Mouse (Mus musculus) cerebellum, adult 9-11 months (tissue): ENCODE results near the gene Muc3.
"Not testable (repeated sequence)": the region's sequence is repeated elsewhere in the genome, so short reads cannot be mapped to it uniquely, and the experiment has no call there.

ENCODE experiments used
- DNase-seq: peaks from one replicate; pipeline ENCODE4 v3.0.0; 2022

Muc3 gene

DNA sequence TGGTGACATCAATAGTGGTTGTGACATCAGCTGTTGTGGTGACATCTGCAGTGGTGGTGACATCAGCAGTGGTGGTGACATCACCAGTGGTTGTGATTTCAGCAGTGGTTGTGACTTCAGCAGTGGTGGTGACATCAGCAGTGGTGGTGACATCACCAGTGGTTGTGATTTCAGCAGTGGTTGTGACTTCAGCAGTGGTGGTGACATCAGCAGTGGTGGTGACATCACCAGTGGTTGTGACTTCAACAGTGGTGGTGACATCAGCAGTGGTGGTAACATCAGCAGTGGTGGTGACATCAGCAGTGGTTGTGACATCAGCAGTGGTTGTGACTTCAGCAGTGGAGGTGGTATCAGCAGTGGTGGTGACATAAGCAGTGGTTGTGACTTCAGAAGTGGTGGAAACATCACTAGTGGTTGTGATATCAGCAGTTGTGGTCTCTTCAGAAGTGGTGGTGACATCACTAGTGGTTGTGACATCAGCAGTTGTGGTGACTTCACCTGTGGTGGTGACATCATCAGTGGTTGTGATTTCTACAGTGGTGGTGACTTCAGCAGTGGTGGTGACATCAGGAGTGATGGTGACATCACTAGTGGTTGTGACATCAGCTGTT is at the start of gene Muc3:
Gene Muc3, minus strand, starts transcription at position 51 of the 611 bp plus-strand sequence.
- DNase-seq = not testable (repeated sequence)

DNA sequence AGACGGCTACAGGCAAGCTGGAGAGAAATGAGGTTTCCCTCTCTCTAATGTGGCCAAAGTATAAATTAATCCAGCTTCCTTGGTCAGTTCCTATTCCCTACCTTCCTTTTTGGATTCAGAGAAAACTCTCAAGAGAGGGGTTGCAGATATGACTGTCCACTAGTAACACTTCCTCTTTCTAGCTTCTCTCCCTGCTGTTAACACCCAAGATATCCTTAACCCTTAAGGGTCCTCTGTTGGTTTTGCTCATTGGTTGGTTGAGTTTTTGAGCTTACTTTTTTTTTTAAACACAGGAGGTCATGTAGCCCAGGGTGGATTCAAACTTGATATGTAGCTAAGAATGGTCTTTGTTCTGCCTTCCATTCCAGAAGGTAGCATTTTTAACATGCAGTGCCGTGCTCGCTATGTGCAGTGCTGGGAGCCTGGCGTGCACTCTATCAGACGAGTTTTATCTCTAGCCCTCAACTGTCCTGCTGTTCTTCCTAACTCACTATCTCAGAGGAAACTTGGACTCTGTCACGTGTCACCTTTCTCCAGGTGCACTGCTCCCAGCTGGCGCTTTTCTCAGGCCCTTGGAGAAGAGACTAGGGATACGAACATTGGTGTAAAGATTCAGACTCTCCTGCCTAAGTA is 45.5 kb upstream of the Muc3 start:
- no peak for DNase-seq

- no peak for DNase-seq
These were observed 44.3 kb upstream of the Muc3 start for GRCm38 (mm10) chr5:137193279-137193952.

- DNase-seq = no peak
These were observed 40.2 kb upstream of the Muc3 start for GRCm38 (mm10) chr5:137189326-137189725.

- no peak for DNase-seq
These were observed 36.2 kb upstream of the Muc3 start for GRCm38 (mm10) chr5:137185362-137185761.

DNA sequence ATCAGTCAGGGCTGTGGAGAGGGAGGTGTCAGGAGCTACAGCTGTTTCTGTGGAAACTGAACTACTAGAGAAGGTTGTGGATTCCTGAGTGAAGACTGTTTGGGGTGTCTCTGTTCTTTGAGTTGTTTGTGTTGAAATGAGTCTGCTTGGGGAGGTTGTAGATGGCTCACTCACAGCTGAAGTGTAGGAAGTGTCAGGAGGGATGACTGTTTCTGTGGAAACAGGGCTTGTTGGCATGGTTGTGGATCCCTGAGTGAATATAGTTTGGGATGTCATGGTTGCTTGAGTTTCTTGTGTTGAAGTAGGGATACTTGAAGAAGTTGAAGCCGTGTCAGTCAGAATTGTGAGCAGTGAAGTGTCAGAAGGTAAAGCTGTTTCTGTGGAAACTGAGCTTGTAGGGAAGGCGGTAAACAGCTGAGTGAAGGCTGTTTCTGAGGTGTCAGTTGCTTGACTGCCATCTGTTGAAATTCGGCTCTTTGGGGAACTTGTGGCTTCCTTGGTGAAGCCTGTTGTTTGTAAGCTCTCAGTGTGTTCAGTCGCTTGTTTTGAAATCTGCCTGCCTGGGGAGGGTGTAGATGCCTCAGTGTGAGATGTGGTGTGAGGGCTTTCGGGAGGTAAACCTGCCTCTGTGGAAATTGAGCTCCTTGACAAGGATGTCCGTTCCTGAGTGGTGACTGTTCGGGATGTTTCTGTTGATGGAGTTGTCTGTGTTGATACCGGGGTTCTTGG is 30.7 kb upstream of the Muc3 start:
- DNase-seq = no peak

- no peak for DNase-seq
These were observed 24.8 kb upstream of the Muc3 start for GRCm38 (mm10) chr5:137173967-137174366.

DNA sequence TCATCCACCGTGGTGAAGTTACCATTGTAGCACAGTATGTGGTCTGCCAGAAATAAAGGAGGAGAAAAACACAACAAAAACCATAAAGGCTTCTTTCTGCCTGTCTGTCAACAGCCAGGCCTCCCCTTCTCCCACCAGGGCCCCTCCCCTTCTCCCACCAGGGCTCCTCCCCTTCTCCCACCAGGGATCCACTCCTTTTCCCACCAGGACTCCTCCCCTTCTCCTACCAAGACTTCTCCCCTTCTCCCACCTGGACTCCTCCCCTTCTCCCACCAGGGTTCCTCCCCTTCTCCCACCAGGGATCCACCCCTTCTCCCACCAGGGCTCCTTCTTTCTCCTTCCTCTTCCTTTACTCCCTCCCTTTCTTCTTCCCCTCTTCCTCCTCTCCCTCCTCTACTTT is 23.5 kb upstream of the Muc3 start:
- no peak for DNase-seq

- no peak for DNase-seq
These were observed 22.4 kb upstream of the Muc3 start for GRCm38 (mm10) chr5:137171478-137171877.

- no peak for DNase-seq
These were observed 21.8 kb upstream of the Muc3 start for GRCm38 (mm10) chr5:137170836-137171380.

GRCm38 (mm10) chr5:137167539-137167938 is 18.4 kb upstream of the Muc3 start:
- no peak for DNase-seq

DNA sequence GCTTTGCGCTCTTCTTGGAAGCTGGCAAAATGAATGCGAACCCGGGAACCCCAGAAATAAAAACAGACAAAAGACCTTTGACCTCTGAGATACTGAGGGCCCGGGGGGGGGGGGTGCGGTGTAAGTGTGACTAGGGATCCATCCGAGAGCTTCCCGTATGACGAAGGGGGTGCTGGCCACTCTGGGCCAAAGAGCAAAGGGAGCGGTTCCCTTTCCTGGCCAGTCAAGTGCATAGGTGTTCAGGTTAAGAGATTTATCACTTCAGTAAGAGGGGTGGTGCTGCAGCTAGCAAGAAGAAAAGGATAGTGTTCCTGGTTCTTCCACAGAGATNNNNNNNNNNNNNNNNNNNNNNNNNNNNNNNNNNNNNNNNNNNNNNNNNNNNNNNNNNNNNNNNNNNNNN is 16.9 kb upstream of the Muc3 start:
- DNase-seq = no peak

DNA sequence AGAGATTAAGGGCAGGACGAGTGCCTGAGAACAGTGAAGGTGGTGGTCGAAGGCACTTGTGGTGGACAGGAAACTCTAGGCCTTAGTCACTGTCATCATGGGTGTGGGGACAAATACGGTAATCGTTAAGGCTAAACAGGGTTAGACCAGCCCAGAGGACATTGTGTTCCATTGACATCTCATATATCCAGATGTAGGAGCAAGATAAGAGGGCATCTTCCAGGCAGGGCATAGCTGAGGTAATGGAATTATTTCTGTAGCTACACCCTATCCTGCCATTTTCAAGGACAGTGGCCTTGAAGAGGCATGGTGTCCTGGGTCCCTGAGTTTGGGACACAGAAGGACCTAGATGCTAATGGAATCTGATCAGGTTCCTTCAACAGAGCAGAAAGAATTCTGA is 12.7 kb upstream of the Muc3 start:
- DNase-seq = no peak

GRCm38 (mm10) chr5:137159461-137159860 is 10.3 kb upstream of the Muc3 start:
- no peak for DNase-seq

DNA sequence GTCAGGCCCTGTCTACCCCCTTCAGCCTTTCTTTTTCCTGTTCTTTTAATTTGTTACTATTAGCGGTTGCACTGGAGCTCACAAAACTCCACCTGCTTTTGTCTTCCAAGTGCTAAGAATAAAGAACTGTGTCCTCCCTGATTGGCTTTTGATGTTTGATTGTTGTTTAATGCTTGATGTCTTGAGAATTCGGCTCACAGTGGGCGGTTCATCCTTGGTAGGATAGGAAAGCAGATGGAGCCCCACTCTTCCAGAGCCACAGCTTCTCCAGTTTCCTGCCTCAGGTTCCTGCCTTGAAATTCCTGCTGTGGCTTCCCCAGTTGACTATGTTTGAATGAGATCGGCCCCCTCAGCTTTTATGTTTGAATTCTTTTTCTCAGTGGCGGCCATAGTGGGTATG is 4.2 kb upstream of the Muc3 start:
- no peak for DNase-seq

- DNase-seq = no peak
These were observed 3.5 kb upstream of the Muc3 start for GRCm38 (mm10) chr5:137152623-137153022.

GRCm38 (mm10) chr5:137140836-137141235 is 8.3 kb downstream of the Muc3 start:
- no peak for DNase-seq

GRCm38 (mm10) chr5:137138977-137139376 is 10.1 kb downstream of the Muc3 start:
- DNase-seq = no peak

DNA sequence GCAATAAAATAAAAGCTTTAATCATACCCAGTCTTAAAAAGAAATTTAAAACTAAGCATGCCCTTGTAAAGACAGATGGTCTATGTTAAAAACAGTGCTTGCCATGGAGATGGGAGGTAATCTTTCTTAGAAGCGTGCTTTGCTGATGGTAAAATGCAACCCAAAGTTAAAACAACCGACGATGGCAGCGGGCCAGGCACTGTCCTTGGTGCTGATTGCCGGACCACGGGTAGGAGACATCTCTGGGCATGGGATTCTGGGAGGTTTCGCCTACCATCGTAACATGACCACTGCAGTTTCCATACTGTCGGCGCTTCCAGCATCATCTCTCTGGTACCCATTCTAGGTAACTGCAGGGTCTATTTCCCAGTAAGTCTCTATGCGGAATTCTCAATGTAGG is 14.2 kb downstream of the Muc3 start:
- DNase-seq = no peak

DNA sequence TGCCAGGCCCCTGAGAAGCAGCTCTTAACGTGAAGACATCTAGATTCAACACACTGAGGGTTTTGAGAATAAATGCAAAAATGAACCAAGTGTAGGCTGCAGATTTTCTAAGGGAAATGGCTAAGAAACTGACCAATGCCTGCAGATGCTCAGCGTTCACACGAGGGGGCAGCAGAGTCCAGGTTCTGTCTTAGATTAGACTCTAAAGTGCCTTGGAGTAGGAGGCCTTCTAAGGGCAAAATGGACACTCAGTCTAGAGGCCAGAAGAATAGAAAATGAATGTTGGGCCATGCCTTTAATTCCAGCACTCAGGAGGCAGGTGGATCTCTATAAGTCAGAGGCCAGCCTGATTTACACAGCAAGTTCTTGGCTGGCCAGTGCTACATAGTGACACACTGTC is 17.6 kb downstream of the Muc3 start:
- DNase-seq = peak; percentile 44

DNA sequence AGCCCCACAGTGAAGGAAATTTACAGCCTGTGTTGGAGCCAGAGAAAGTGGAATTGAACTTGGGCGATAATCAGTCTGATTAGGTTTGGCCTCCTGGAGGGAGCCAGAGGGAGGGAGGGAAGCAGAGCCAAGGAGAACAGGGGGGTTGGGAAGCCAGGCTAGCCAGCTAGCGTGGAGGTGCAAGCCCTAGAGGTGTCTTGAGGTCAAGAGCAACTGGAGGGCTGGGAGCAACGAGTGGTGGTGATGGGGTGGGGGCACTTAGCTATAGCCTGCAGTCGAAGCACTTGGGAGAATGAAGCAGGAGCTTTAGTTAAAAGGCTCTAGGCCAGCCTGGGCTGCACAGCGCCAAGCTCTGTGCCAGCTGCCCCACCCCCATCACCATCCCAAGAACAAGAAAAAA is 19.8 kb downstream of the Muc3 start:
- no peak for DNase-seq

DNA sequence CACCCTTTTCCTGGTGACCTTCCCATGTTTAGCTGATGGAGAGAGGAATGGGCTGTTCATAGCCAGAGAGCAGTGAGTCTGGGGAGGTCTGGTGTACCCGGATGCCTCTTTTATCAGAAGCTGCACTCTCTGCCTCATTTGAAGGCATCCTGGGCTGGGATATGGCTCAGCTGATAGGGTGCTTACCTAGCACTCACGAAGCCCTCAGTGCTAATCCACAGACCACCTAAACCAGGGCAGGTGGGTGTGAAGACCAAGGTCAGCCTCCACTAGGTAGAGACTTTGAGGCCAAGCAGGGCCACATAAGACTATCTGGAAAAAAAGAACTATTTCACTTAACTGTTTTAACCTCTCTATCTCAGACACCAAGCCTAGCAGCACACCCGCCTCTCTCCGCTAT is 25.6 kb downstream of the Muc3 start:
- DNase-seq = no peak

- DNase-seq = peak; percentile 45
These were observed 26.4 kb downstream of the Muc3 start for GRCm38 (mm10) chr5:137122686-137123193.
